Mouse (Mus musculus) erythroblast, embryonic 14.5 days (primary cell): Measurements from ENCODE around the gene 5430427O19Rik.

Experiments
- GATA1 ChIP-seq: IDR thresholded peaks from 2 replicates; pipeline ENCODE4 v1.6.1; 2012; ENCODE audit warnings: low read length, inconsistent platforms, mixed read lengths
- TAL1 ChIP-seq: IDR thresholded peaks from 3 replicates; pipeline ENCODE4 v1.6.1; 2012; ENCODE audit warnings: low read length, inconsistent platforms, mixed read lengths

GRCm38 (mm10) chrX:85839174-85839573, 31.0 kb upstream of the 5430427O19Rik start:
- TF ChIP-seq GATA1 = no peak
- no peak for TF ChIP-seq TAL1
